ENCODE assay signal across 7 mouse cellular contexts in genomic region chr12:76532926-76533376, GRCm38 (mm10). TPM values are rescaled to one million over a fixed set of nuclear protein-coding genes. Genes with fewer than 3 reads are reported as not detected.
DNase-seq lines count a peak whose midpoint lies in the region; ATAC-seq and TF ChIP-seq lines count a peak whose summit lies in the region.

No protein-coding gene starts in this region.

- no peaks in the 10 kb centered on the region for H3K36me3 ChIP-seq in lung, embryonic 16.5 days (ENCODE audit: control insufficient read depth, insufficient read depth, low read length)
- no peaks in the 10 kb centered on the region for H3K36me3 ChIP-seq in hindbrain, postnatal 0 days (ENCODE audit: insufficient read depth, low read length)
- no peaks in the 10 kb centered on the region for H3K36me3 ChIP-seq in midbrain, embryonic 15.5 days (replicated peaks)

- no peak for ATAC-seq in lung, embryonic 16.5 days (ENCODE audit: low read depth)
- ATAC-seq in hindbrain, postnatal 0 days: peak; percentile 36; the same call in 1 of the 2 replicates
- ATAC-seq in midbrain, embryonic 15.5 days (replicated peaks): peak; percentile 40; the same call in 1 of the 2 replicates

- H3K27ac ChIP-seq in lung, embryonic 16.5 days (ENCODE audit: low read length): peak overlapping the region; percentile 14; the same call in 1 of the 2 replicates
- H3K27ac ChIP-seq in cortical plate, adult 2 months (ENCODE audit: insufficient read depth, low read length): no peak overlapping the region
- no peak overlapping the region for H3K27ac ChIP-seq in hindbrain, postnatal 0 days
- H3K27ac ChIP-seq in midbrain, embryonic 15.5 days: no peak overlapping the region

- peak overlapping the region; percentile 84 for H3K9ac ChIP-seq in lung, embryonic 16.5 days (ENCODE audit: low read length)
- H3K9ac ChIP-seq in hindbrain, postnatal 0 days (replicated peaks; ENCODE audit: low read length): peak overlapping the region; percentile 44; the same call in 1 of the 2 replicates
- peak overlapping the region; percentile 31 for H3K9ac ChIP-seq in midbrain, embryonic 15.5 days

- H3K4me3 ChIP-seq in lung, embryonic 16.5 days (ENCODE audit: low read length): peak overlapping the region; percentile 79
- H3K4me3 ChIP-seq in cortical plate, adult 2 months (ENCODE audit: insufficient read depth, low read length): peak overlapping the region; percentile 25
- peak overlapping the region; percentile 59 for H3K4me3 ChIP-seq in hindbrain, postnatal 0 days (ENCODE audit: low read length)
- peak overlapping the region; percentile 47 for H3K4me3 ChIP-seq in midbrain, embryonic 15.5 days

- no peak for TF ChIP-seq CTCF in cortical plate, adult 2 months (IDR thresholded peaks at IDR 0.05; ENCODE audit: extremely low read depth, insufficient read depth, low read length)
- no peak for TF ChIP-seq CTCF in hindbrain, postnatal 0 days (IDR thresholded peaks at IDR 0.05; ENCODE audit: low read depth)

- peaks cover 29% of the 10 kb centered on the region for H3K27me3 ChIP-seq in lung, embryonic 16.5 days (ENCODE audit: control insufficient read depth, insufficient read depth, low read depth, low read length)
- H3K27me3 ChIP-seq in hindbrain, postnatal 0 days (ENCODE audit: insufficient read depth, low read length): peaks cover 32% of the 10 kb centered on the region
- peaks cover 52% of the 10 kb centered on the region for H3K27me3 ChIP-seq in midbrain, embryonic 15.5 days (replicated peaks)

- no peak for TF ChIP-seq POLR2A in cortical plate, adult 2 months (IDR thresholded peaks at IDR 0.05; ENCODE audit: extremely low read depth, insufficient read depth, low read length)

- H3K4me2 ChIP-seq in lung, embryonic 16.5 days (ENCODE audit: low read depth, low read length): peak overlapping the region; percentile 98
- peak overlapping the region; percentile 99 for H3K4me2 ChIP-seq in hindbrain, postnatal 0 days (ENCODE audit: low read depth, low read length)
- H3K4me2 ChIP-seq in midbrain, embryonic 15.5 days: peak overlapping the region; percentile 95

- peaks cover 26% of the 10 kb centered on the region for H3K4me1 ChIP-seq in lung, embryonic 16.5 days (replicated peaks; ENCODE audit: control insufficient read depth, insufficient read depth, low read length)
- H3K4me1 ChIP-seq in cortical plate, adult 2 months (ENCODE audit: control insufficient read depth, insufficient read depth, low read length): no peaks in the 10 kb centered on the region
- H3K4me1 ChIP-seq in hindbrain, postnatal 0 days (ENCODE audit: insufficient read depth, low read length): peaks cover 10% of the 10 kb centered on the region
- peaks cover 19% of the 10 kb centered on the region for H3K4me1 ChIP-seq in midbrain, embryonic 15.5 days

- no peak for DNase-seq in lung, postnatal 4 days
- DNase-seq in hindbrain, postnatal 0 days (ENCODE audit: low spot score): no peak
- no peak for DNase-seq in frontal cortex, postnatal 36 days (ENCODE audit: low spot score in 2 of 2)
- no peak for DNase-seq in gastrocnemius, postnatal 14 days

- H3K9me3 ChIP-seq in lung, embryonic 16.5 days (ENCODE audit: control insufficient read depth, low read length): no peaks in the 10 kb centered on the region
- no peaks in the 10 kb centered on the region for H3K9me3 ChIP-seq in hindbrain, postnatal 0 days (ENCODE audit: low read length)
- H3K9me3 ChIP-seq in midbrain, embryonic 15.5 days: no peaks in the 10 kb centered on the region

- WGBS in lung, embryonic 16.5 days: 0% methylated on average over 31 of the region's 31 CpGs
- WGBS in hindbrain, postnatal 0 days: 1% methylated on average over 31 of the region's 31 CpGs
- under 1% methylated on average over 31 of the region's 31 CpGs for WGBS in midbrain, embryonic 15.5 days

- intact Hi-C loops in gastrocnemius, postnatal 14 days (cut with DNase I; ENCODE audit: low total_unique reads): no loop called here

RNA-seq across cellular contexts. Expression of gene Plekhg3, which starts 2.3 kb away (rescaled TPM):
- polyA plus RNA-seq in lung, embryonic 16.5 days (2015; fragmentation: Nextera tagmentation; extraction: Ambion mirVana): 6.3 and 7.5 TPM in 2 replicates
- 16.0 and 19.0 TPM in 2 replicates for polyA plus RNA-seq in cortical plate, adult 2 months (2012; rRNA removed)
- total RNA-seq in hindbrain, postnatal 0 days (2014; rRNA removed): 5.4 and 6.8 TPM in 2 replicates
- polyA plus RNA-seq in hindbrain, postnatal 0 days (2015; fragmentation: Nextera tagmentation; extraction: Ambion mirVana): 1.3 and 1.8 TPM in 2 replicates
- 1.3 and 1.4 TPM in 2 replicates for polyA plus RNA-seq in midbrain, embryonic 15.5 days (2015; fragmentation: Nextera tagmentation; extraction: Ambion mirVana)
- total RNA-seq in gastrocnemius, postnatal 14 days (2021): 10 to 100 TPM; 10.3 to 11.7 TPM

Comparison
In these comparisons a context has a peak if more than half of its experiments do, and no peak if none do; other contexts are left out.
1. H3K4me3 ChIP-seq: peak in every context shown above with its lines; median percentile 79 in lung, embryonic 16.5 days; 59 in hindbrain, postnatal 0 days; 47 in midbrain, embryonic 15.5 days; 25 in cortical plate, adult 2 months.
2. H3K9ac ChIP-seq: peak in every context shown above with its lines; median percentile 84 in lung, embryonic 16.5 days; 44 in hindbrain, postnatal 0 days; 31 in midbrain, embryonic 15.5 days.